Mouse (Mus musculus): ENCODE data around the gene Ncaph2.

DNA sequence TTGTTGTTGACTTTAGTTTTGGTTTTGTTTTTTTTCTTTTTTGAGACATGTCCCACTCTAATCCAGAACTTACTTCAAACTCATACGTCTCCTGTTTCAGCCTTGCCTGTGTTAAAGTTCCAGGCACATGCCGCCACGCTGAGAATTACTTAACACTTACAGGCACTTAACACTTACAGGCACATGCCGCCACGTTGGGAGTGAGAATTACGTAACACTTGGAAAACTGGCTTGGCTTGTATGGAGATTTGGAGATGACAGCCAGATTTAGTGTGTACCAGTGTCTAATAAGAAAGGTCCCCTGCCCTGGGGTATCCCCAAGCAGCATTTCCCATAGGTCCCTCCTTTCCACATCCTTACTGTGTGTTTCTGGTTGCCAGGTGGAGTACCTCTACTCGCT, 7.5 kb downstream of the Ncaph2 start:
- no peak for TF ChIP-seq CTCF (IDR thresholded peaks at IDR 0.05; ENCODE audit: borderline replicate concordance, control insufficient read depth, extremely low read depth, insufficient read depth, low read length, poor library complexity)
- no peak for TF ChIP-seq POLR2A (IDR thresholded peaks at IDR 0.05; ENCODE audit: control insufficient read depth, extremely low read depth, insufficient read depth, low read length, poor library complexity)
